Mouse (Mus musculus) spleen, adult 2 months (tissue): Measurements from ENCODE around the gene Slc6a17. TPM values are rescaled to one million over a fixed set of nuclear protein-coding genes. Genes with fewer than 3 reads are reported as not detected.

ENCODE experiments used
- DNase-seq, 2 experiments: peaks; one replicate each; pipeline versions ENCODE4 v3.0.0 to v3.0.0-alpha.2; 2012 to 2021; ENCODE audit warnings: low spot score in 2 of 2, low read depth in 1 of 2
- H3K27ac ChIP-seq: fragments of 200-500 bp; 2 replicates; pipeline ENCODE4 v1.5.1; 2012; ENCODE audit warnings: low read length, inconsistent platforms; ENCODE audit not compliant: insufficient read depth
- H3K27me3 ChIP-seq: fragments of 200-500 bp; 2 replicates; pipeline ENCODE4 v1.6.1; 2012; ENCODE audit warnings: mild to moderate bottlenecking, moderate library complexity, low read length, inconsistent platforms; ENCODE audit not compliant: control insufficient read depth, insufficient read depth
- H3K36me3 ChIP-seq: fragments of 200-500 bp; 2 replicates; pipeline ENCODE4 v1.6.1; 2012; ENCODE audit warnings: mild to moderate bottlenecking, low read length, inconsistent platforms; ENCODE audit not compliant: control insufficient read depth, insufficient read depth
- H3K4me1 ChIP-seq: fragments of 200-500 bp; 2 replicates; pipeline ENCODE4 v1.6.1; 2011; ENCODE audit warnings: inconsistent platforms; ENCODE audit not compliant: control insufficient read depth, insufficient read depth, insufficient read length
- H3K4me3 ChIP-seq: fragments of 200-500 bp; 2 replicates; pipeline ENCODE4 v1.5.1; 2011; ENCODE audit warnings: mild to moderate bottlenecking, inconsistent platforms; ENCODE audit not compliant: insufficient read depth, insufficient read length; ENCODE audit errors: extremely low read depth
- CTCF ChIP-seq: fragments of 200-500 bp; IDR thresholded peaks from 2 replicates; pipeline ENCODE4 v1.5.1; 2011; ENCODE audit warnings: mild to moderate bottlenecking, inconsistent platforms; ENCODE audit not compliant: insufficient read depth, insufficient read length, insufficient replicate concordance; ENCODE audit errors: extremely low read depth
- POLR2A ChIP-seq: fragments of 200-500 bp; IDR thresholded peaks from 2 replicates; pipeline ENCODE4 v1.6.1; 2011; ENCODE audit warnings: low read depth, low read length, inconsistent platforms
- WGBS: fragments of 180-500 bp; shearing (Covaris S2); methylation state at CpG from one replicate; pipeline ENCODE4 v1.1.7; 2018; 5-methylcytosine and 5-hydroxymethylcytosine counted together
- polyA plus RNA-seq: library from polyadenylated mRNA; depleted of rRNA; stranded (reverse); fragments of >200 nt; gene quantifications from 2 replicates; pipeline ENCODE4 v1.2.3, GENCODE M21; 2012

Slc6a17 gene
- polyA plus RNA-seq, 1 experiment, result 0.29 TPM

DNA sequence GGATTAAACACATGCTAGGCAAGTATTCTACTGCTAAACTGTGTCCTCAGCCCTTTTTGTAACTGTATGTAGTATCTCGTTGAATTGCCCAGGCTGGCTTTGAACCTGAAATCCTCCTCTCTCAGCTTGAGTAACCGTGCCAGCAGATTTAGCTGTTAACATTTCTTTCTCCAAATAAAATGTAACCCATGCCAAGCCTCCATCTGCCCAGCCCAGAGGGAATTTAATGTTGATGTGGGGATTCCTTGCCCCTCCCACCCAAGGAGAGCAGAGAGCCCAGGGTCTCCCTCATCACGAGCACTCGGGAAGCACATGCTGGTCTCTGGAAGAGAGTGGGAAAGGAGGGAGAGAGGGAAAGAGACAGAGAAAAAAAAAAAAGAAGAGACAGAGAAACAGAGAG, 24.8 kb upstream of the Slc6a17 start:
- WGBS, result 70% methylated on average over 4 of the region's 4 CpGs

GRCm38 (mm10) chr3:107537504-107537889, 19.7 kb upstream of the Slc6a17 start:
- H3K4me1 ChIP-seq, result no peaks in the 10 kb centered on the region
- no peak overlapping the region for H3K27ac ChIP-seq
- no peaks in the 10 kb centered on the region for H3K36me3 ChIP-seq
- no peak for DNase-seq
- H3K4me3 ChIP-seq, result no peak overlapping the region
- WGBS, result 56% methylated on average over 8 of the region's 8 CpGs
- no peaks in the 10 kb centered on the region for H3K27me3 ChIP-seq
- no peak for TF ChIP-seq CTCF
- TF ChIP-seq POLR2A, result no peak

More for the DNA sequence above, 24.8 kb upstream of the Slc6a17 start:
- Histone ChIP-seq H3K4me1 (no peaks in the 10 kb centered on the region), H3K36me3 (no peaks in the 10 kb centered on the region), H3K27ac (no peak overlapping the region), H3K4me3 (no peak overlapping the region), H3K27me3 (no peaks in the 10 kb centered on the region)
- DNase-seq, result no peak
- no peak for TF ChIP-seq CTCF
- no peak for TF ChIP-seq POLR2A

GRCm38 (mm10) chr3:107536810-107537503, 19.1 kb upstream of the Slc6a17 start:
- Histone ChIP-seq H3K4me1 (no peaks in the 10 kb centered on the region), H3K4me3 (no peak overlapping the region), H3K36me3 (no peaks in the 10 kb centered on the region), H3K27me3 (no peaks in the 10 kb centered on the region), H3K27ac (no peak overlapping the region)
- DNase-seq, result no peak
- 13% methylated on average over 17 of the region's 17 CpGs for WGBS
- TF ChIP-seq CTCF (no peak), POLR2A (no peak)

DNA sequence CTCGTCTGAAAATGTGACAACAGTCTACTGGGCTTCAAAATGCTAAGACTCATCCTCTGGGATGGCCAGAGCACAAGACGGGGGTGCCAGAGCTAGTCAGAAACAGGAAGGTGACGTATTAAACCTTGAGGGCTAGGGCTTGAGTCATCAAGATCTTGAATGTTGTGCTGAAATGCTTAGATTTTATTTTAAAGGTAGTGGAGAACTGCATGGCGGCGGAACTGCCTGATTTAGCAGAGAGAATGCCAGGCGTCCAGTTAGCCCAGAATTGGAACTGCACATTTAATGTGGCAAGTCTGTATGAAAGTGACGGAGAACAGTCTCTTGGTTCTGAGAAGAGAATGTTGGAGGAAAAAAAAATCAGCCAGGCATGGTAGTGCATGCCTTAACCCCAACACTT, 17.1 kb upstream of the Slc6a17 start:
- TF ChIP-seq CTCF (no peak), POLR2A (no peak)
- WGBS, result 81% methylated on average over 7 of the region's 7 CpGs
- Histone ChIP-seq H3K4me1 (no peaks in the 10 kb centered on the region), H3K4me3 (no peak overlapping the region), H3K27ac (no peak overlapping the region), H3K27me3 (no peaks in the 10 kb centered on the region), H3K36me3 (no peaks in the 10 kb centered on the region)
- no peak for DNase-seq

DNA sequence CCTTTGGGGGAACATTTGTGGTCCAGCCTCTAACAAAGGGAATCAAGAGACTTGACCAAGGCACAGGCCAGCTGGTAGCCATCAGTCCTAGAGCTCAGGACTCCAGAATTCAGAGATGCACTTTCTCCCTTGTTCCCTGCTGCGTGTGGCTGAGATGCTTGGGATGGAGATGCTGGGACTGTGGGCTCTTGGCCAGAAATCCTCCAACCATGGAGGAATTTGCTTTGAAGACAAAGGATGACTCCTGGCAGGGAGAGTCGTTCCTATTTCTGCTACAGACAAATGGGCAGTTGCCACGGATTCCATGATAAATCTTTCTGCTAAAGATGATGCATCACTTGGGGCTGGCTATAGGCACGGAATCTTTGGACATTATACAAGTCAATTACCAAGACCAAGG, 15.7 kb upstream of the Slc6a17 start:
- DNase-seq, result no peak
- 80% methylated on average over 4 of the region's 4 CpGs for WGBS
- no peaks in the 10 kb centered on the region for H3K4me1 ChIP-seq
- TF ChIP-seq CTCF, result no peak
- TF ChIP-seq POLR2A, result no peak
- no peaks in the 10 kb centered on the region for H3K27me3 ChIP-seq
- H3K36me3 ChIP-seq, result no peaks in the 10 kb centered on the region
- H3K4me3 ChIP-seq, result no peak overlapping the region
- no peak overlapping the region for H3K27ac ChIP-seq

DNA sequence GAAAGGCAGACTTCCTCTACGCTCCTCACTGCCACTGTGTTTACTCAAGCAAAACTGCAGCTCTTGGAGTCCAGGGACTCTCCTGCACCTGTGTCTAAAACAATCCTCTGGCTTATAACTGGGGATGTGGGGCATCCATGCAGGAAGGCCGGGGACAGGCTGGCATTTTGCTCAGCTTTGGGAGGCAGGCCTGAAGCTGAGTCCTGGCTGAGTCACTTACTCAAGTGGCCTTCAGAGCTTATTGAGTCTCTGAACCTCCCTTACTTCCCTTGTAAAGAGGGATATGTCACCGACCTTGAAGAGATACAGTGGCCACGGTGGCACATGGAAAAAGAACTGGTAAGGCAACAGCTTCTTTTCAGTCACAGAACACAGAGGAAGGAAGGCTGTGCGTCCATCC, 12.8 kb upstream of the Slc6a17 start:
- H3K27me3 ChIP-seq, result no peaks in the 10 kb centered on the region
- whole genome bisulfite sequencing, result 83% methylated on average over 5 of the region's 5 CpGs
- H3K4me1 ChIP-seq, result no peaks in the 10 kb centered on the region
- DNase-seq, result no peak
- no peak overlapping the region for H3K27ac ChIP-seq
- TF ChIP-seq CTCF (no peak), POLR2A (no peak)
- H3K4me3 ChIP-seq, result no peak overlapping the region
- no peaks in the 10 kb centered on the region for H3K36me3 ChIP-seq

- 80% methylated on average over 5 of the region's 5 CpGs for WGBS
- DNase-seq, result no peak
- Histone ChIP-seq H3K36me3 (no peaks in the 10 kb centered on the region), H3K4me1 (no peaks in the 10 kb centered on the region), H3K4me3 (no peak overlapping the region), H3K27me3 (no peaks in the 10 kb centered on the region), H3K27ac (no peak overlapping the region)
- no peak for TF ChIP-seq CTCF
- no peak for TF ChIP-seq POLR2A
Measured at GRCm38 (mm10) chr3:107529182-107529581, 11.4 kb upstream of the Slc6a17 start.
